Mouse (Mus musculus) olfactory bulb, adult 2 months (tissue): ENCODE measurements around the gene Manba. TPM values are rescaled to one million over a fixed set of nuclear protein-coding genes. Genes with fewer than 3 reads are reported as not detected.

Experiments
- H3K27ac ChIP-seq: fragments of 200-500 bp; 2 replicates; pipeline ENCODE4 v1.5.1; 2012; ENCODE audit warnings: low read depth, low read length; ENCODE audit not compliant: insufficient read depth
- H3K4me1 ChIP-seq: fragments of 200-500 bp; 2 replicates; pipeline ENCODE4 v1.6.1; 2012; ENCODE audit warnings: low read length; ENCODE audit not compliant: control insufficient read depth, insufficient read depth
- H3K4me3 ChIP-seq: fragments of 200-500 bp; 2 replicates; pipeline ENCODE4 v1.5.1; 2012; ENCODE audit warnings: mild to moderate bottlenecking, low read depth, low read length, moderate library complexity; ENCODE audit not compliant: insufficient read depth
- CTCF ChIP-seq: fragments of 200-500 bp; IDR thresholded peaks from 2 replicates; pipeline ENCODE4 v1.5.1; 2012; ENCODE audit warnings: low read depth, mild to moderate bottlenecking, low read length, moderate library complexity; ENCODE audit not compliant: insufficient read depth
- POLR2A ChIP-seq: fragments of 200-500 bp; IDR thresholded peaks from 2 replicates; pipeline ENCODE4 v1.6.1; 2012; ENCODE audit warnings: mild to moderate bottlenecking, low read depth, low read length, moderate library complexity; ENCODE audit not compliant: insufficient read depth
- WGBS: fragments of 180-500 bp; shearing (Covaris S2); methylation state at CpG from one replicate; pipeline ENCODE4 v1.1.7; 2018; 5-methylcytosine and 5-hydroxymethylcytosine counted together
- polyA plus RNA-seq: library from polyadenylated mRNA; stranded (reverse); fragments of >200 nt; gene quantifications from 2 replicates; pipeline ENCODE4 v1.2.4, GENCODE M21; 2012; ENCODE audit warnings: low replicate concordance; ENCODE audit not compliant: missing spikeins, insufficient read depth, insufficient read length

The Manba gene
- polyA plus RNA-seq, 1 experiment: not detected

DNA sequence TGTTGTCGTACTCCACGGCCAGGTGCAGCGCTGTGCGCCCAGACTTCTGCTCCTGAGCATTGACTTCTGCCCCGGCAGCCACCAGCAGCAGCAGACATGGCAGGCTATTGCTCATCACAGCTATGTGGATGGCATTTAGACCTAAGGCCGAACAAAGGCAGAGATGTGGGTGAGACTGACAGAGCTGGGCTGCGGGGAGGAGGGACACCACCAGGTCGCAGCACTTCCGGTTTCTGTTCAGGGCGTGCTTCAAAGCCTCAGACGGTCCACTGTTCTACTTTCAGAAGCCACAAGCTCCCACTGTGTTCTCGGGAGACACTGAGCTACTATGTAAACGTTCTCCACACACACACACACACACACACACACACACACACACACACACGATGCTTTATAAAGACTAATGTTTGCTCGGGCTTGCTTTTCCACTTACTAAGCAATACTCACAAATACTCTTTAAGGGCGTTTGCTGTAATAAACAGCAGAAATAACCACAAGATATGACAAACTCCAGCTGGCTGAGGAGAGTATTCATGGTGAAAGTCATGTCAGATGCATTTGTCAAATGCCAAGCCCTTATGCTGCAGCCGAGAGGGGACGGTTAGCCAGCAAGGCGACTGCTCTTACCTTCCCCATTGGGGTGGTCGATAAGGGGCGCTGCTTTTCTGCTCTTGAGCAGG is 109.0 kb downstream of the Manba start:
- TF ChIP-seq POLR2A (no peak), CTCF (no peak)
- Histone ChIP-seq H3K27ac (no peak overlapping the region), H3K4me3 (no peak overlapping the region), H3K4me1 (no peaks in the 10 kb centered on the region)
- WGBS: 73% methylated on average over 21 of the region's 21 CpGs

DNA sequence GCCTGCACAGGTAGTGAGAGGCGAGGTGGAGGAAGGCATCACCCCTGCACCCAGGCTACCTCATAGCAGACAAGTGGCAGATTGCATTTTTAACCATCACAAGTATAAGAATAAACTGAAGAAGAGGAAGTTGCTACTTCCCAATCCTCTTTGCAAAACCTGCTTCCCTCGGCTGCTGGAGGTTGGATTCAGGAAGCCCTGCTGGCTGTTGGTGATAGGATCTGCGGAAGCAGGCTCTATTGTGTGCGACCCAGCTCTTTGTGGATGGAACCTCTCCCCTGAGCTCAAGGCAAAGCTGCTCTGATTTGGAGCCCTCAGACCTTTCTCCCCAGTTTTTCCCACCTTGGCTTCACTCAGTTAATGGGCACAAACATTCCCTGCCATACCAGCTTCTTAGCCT is 111.6 kb downstream of the Manba start:
- Histone ChIP-seq H3K4me3 (no peak overlapping the region), H3K4me1 (no peaks in the 10 kb centered on the region), H3K27ac (no peak overlapping the region)
- TF ChIP-seq POLR2A: no peak
- TF ChIP-seq CTCF: no peak
- WGBS: 72% methylated on average over 4 of the region's 4 CpGs

DNA sequence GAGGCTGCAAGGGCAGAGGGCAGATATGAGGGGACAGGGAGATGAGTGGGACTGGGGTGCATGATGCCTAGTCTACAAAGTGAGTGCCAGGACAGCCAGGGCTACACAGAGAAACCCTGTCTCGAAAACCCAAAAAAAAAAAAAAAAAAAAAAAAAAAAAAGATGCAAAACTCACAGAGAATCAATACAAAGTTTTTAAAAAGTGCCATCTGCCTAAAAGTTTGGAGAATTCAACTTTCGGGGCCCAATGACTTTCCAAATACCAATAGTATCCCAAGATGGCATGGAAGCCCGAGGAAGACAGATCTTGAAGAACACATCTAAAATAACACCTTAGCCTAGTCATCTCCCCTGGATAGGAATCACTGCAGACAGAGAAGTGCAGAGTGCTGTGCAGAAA is 112.9 kb downstream of the Manba start:
- Histone ChIP-seq H3K27ac (no peak overlapping the region), H3K4me1 (peaks cover 2% of the 10 kb centered on the region; the same call in 1 of the 2 replicates), H3K4me3 (no peak overlapping the region)
- 91% methylated on average over 3 of the region's 3 CpGs for WGBS
- TF ChIP-seq POLR2A: no peak
- TF ChIP-seq CTCF: no peak

DNA sequence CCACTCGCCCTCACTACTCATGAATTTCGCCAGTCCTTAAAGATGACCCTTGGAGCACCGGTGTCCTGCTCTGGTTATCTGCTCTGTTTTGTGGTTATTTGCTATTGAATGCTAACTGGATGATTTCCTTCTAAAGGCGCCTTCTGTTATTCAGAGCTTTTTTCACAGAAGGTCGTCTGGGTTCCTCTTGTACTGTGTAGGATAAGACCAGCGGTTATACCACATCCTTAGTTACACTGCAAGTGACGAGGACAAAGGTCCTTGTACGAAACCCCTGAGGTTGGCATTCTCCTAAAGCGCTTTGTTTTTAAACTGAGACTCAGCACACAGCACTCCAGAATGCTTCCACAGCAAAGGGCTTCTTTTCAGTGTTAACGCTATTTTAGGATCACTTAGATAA is 117.3 kb downstream of the Manba start:
- 68% methylated on average over 10 of the region's 10 CpGs for WGBS
- TF ChIP-seq CTCF (no peak), POLR2A (no peak)

DNA sequence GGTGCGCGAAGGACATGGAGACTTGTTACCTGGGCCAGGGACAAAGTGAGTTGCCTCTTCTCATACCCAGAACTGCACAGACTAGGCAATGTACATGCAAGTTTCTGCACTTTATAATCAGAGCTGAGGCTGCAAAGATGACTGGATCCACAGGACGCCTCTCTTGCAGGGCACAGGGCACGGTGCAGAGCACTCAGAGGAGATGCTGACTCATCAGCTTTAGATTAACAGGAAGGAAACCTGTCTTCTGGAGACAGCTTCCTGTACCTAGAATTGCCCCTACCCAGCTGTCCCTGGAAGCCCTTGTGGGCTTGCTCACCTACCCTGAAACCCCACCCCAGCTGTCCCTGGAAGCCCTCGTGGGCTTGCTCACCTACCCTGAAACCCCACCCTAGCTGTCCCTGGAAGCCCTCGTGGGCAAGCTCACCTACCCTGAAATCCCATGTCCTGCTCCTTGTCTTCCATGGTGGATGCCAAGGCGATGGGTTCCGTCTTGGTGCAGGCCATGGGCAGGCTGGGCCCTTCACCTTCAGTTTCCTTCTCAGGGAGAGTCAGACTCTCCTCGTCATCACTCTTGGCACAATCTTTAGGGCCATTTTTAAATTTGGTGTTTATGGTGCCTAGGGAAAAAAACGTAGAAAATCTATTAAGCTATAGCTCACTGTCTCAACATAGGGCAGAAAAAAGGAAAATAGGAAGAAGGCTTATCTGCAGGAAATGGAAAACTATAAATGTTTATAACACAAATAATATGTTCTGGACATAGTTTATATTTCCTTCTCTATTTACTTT is 119.4 kb downstream of the Manba start:
- WGBS: 94% methylated on average over 10 of the region's 10 CpGs
- H3K27ac ChIP-seq: no peak overlapping the region

More for the DNA sequence above, 117.3 kb downstream of the Manba start:
- no peak overlapping the region for H3K27ac ChIP-seq
- H3K4me1 ChIP-seq: peaks cover 7% of the 10 kb centered on the region
- no peak overlapping the region for H3K4me3 ChIP-seq

DNA sequence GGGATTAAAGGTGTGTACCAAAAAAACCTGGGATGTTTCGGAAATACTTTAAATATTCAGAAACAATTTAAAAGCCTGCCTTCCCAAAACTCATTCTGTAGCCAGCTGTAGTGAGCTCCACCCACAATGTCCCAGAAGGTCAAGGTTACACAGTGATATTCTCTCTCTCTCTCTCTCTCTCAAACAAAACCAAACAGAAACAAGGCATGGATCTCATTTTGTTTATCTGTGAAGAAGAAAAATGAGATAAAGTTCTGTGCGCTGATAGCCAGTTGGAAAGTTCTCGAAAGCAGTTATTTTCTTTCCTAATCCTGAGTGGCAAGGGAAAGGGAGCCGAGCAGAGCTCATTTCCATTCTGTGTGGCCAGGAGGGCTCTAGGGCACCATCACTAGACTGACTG is 120.1 kb downstream of the Manba start:
- WGBS: 81% methylated on average over 4 of the region's 4 CpGs
- no peak for TF ChIP-seq POLR2A
- TF ChIP-seq CTCF: no peak
- Histone ChIP-seq H3K4me3 (no peak overlapping the region), H3K27ac (no peak overlapping the region), H3K4me1 (peaks cover 7% of the 10 kb centered on the region)

More for the DNA sequence above, 119.4 kb downstream of the Manba start:
- H3K4me3 ChIP-seq: no peak overlapping the region
- TF ChIP-seq POLR2A (no peak), CTCF (no peak)
- H3K4me1 ChIP-seq: peaks cover 7% of the 10 kb centered on the region

DNA sequence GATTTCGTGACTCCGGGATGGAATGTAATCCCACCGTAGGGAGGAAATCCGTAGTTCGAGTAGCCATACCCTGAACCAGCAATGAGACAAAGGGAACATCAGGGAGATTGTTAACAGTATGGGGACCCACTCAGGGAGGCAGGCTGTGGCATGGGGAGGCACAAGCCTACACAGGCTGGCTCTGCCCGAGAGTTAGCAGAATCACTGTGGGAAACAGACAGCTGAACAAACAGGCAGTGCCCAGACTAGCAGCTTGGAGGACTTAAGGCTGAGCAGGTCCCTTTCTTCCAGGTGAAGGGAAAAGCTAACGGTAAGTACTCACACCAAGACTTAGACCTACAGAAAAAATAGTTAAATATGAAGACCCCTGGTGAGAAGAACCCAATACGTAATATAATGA is 121.2 kb downstream of the Manba start:
- WGBS: 94% methylated on average over 8 of the region's 8 CpGs
- no peak overlapping the region for H3K4me3 ChIP-seq
- no peak for TF ChIP-seq CTCF
- TF ChIP-seq POLR2A: no peak

DNA sequence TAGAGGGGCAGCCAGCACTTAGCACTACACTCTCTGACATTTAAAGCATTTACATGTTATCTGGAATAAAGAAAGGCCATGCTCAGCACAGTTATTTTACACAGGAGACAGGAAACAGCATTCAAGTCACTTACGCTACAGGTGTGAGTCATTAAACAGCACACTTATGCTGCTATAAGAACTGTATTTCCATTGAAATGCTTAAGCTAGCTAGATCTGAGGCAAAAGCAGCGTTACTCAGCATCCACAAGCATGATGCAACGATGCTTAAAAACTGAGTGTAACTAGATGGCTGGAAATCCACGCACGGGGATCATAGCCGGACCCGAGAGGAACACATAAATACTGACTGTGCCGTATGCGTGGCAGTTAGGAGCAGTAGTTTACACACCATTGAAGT is 121.6 kb downstream of the Manba start:
- WGBS: 51% methylated on average over 9 of the region's 9 CpGs

More for the DNA sequence above, 121.2 kb downstream of the Manba start:
- H3K4me1 ChIP-seq: peaks cover 12% of the 10 kb centered on the region
- no peak overlapping the region for H3K27ac ChIP-seq

DNA sequence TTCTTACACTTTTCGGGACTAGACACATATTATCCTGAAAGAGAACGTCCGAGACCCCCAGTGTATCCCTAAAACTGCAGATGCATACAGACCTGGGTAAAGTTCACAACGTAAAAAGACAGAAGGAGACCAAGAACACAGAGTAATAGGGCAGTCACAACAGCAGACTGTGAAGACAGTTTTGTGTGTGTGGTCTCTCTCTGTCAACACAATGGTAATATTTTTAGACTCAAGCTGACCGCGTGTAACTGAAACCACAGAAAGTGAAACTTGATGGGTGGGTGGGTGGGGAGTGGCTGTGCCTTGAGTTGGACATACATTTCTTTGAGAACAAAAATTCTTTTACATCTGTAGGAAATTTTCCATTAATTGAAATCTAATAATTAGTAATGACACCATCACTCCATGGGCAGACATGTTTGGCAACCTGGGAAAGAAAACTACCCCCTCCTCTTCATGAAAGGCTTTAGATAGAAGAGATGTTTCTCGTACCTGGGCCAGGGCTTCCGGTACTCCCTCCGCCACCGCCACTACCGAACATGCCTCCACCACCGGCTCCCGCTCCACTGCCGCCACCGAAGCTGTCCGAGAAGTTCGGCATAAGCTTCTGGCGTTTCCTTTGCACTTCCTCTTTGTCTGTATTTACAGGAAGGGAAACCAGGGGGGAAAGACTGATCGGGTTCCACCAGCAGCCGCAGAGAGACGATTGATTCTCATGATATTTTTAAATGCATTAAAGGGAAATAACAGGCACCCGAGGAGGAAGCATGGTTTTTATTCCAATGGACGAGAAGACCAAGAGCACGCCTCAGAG is 122.5 kb downstream of the Manba start:
- WGBS: 89% methylated on average over 24 of the region's 24 CpGs

More for the DNA sequence above, 121.6 kb downstream of the Manba start:
- no peak overlapping the region for H3K27ac ChIP-seq
- no peak for TF ChIP-seq CTCF
- TF ChIP-seq POLR2A: no peak
- H3K4me1 ChIP-seq: peaks cover 12% of the 10 kb centered on the region
- H3K4me3 ChIP-seq: no peak overlapping the region

More for the DNA sequence above, 122.5 kb downstream of the Manba start:
- TF ChIP-seq POLR2A: no peak
- Histone ChIP-seq H3K4me3 (no peak overlapping the region), H3K27ac (no peak overlapping the region), H3K4me1 (peaks cover 12% of the 10 kb centered on the region)
